Mouse (Mus musculus): ENCODE measurements at regions not wholly inside any gene's neighbourhood (a gene's known extent, or its start where the extent isn't known, plus 50 kb on each side); places are given as distances from the start of the nearest gene placed in this dataset.

GRCm38 (mm10) chr7:138593344-138593743 is 195.8 kb upstream of the Tcerg1l start:
- no peaks in the 10 kb centered on the region for H3K36me3 ChIP-seq (ENCODE audit: insufficient read depth, low read length)
- H3K4me3 ChIP-seq (replicated peaks; ENCODE audit: low read length) = no peak overlapping the region
- no peaks in the 10 kb centered on the region for H3K4me1 ChIP-seq (replicated peaks; ENCODE audit: low read depth, low read length)
- H3K9me3 ChIP-seq (ENCODE audit: low read length) = no peaks in the 10 kb centered on the region
- H3K27me3 ChIP-seq (ENCODE audit: insufficient read depth, low read length) = peaks cover 2% of the 10 kb centered on the region; the same call in 1 of the 2 replicates
- TF ChIP-seq POU5F1 (IDR thresholded peaks at IDR 0.05; ENCODE audit: borderline replicate concordance, low read length) (no peak), CTCF (conservative IDR thresholded peaks at IDR 0.05; ENCODE audit: low read length) (no peak), NANOG (IDR thresholded peaks at IDR 0.05; ENCODE audit: borderline replicate concordance, low read length) (no peak)

GRCm38 (mm10) chr7:138567352-138567751 is 169.8 kb upstream of the Tcerg1l start:
- TF ChIP-seq CTCF (conservative IDR thresholded peaks at IDR 0.05; ENCODE audit: low read length) (no peak), POU5F1 (IDR thresholded peaks at IDR 0.05; ENCODE audit: borderline replicate concordance, low read length) (no peak), NANOG (IDR thresholded peaks at IDR 0.05; ENCODE audit: borderline replicate concordance, low read length) (no peak)
- H3K4me3 ChIP-seq (replicated peaks; ENCODE audit: low read length) = no peak overlapping the region
- H3K36me3 ChIP-seq (ENCODE audit: insufficient read depth, low read length) = no peaks in the 10 kb centered on the region
- H3K9me3 ChIP-seq (ENCODE audit: low read length) = no peaks in the 10 kb centered on the region
- H3K27me3 ChIP-seq (ENCODE audit: insufficient read depth, low read length) = no peaks in the 10 kb centered on the region
- H3K4me1 ChIP-seq (replicated peaks; ENCODE audit: low read depth, low read length) = no peaks in the 10 kb centered on the region

- Histone ChIP-seq H3K36me3 (ENCODE audit: insufficient read depth, low read length) (no peaks in the 10 kb centered on the region), H3K9me3 (ENCODE audit: low read length) (no peaks in the 10 kb centered on the region), H3K4me3 (replicated peaks; ENCODE audit: low read length) (no peak overlapping the region), H3K27me3 (ENCODE audit: insufficient read depth, low read length) (no peaks in the 10 kb centered on the region), H3K4me1 (replicated peaks; ENCODE audit: low read depth, low read length) (peaks cover 6% of the 10 kb centered on the region; the same call in 1 of the 2 replicates)
- TF ChIP-seq POU5F1 (IDR thresholded peaks at IDR 0.05; ENCODE audit: borderline replicate concordance, low read length) = no peak
- no peak for TF ChIP-seq NANOG (IDR thresholded peaks at IDR 0.05; ENCODE audit: borderline replicate concordance, low read length)
- TF ChIP-seq CTCF (conservative IDR thresholded peaks at IDR 0.05; ENCODE audit: low read length) = no peak
These were observed 154.1 kb upstream of the Tcerg1l start for GRCm38 (mm10) chr7:138551629-138552028.

GRCm38 (mm10) chr7:138547881-138548280 is 150.4 kb upstream of the Tcerg1l start:
- no peak overlapping the region for H3K4me3 ChIP-seq (replicated peaks; ENCODE audit: low read length)
- H3K27me3 ChIP-seq (ENCODE audit: insufficient read depth, low read length) = no peaks in the 10 kb centered on the region
- TF ChIP-seq POU5F1 (IDR thresholded peaks at IDR 0.05; ENCODE audit: borderline replicate concordance, low read length) = no peak
- no peak for TF ChIP-seq NANOG (IDR thresholded peaks at IDR 0.05; ENCODE audit: borderline replicate concordance, low read length)
- TF ChIP-seq CTCF (conservative IDR thresholded peaks at IDR 0.05; ENCODE audit: low read length) = no peak
- peaks cover 6% of the 10 kb centered on the region; the same call in 1 of the 2 replicates for H3K4me1 ChIP-seq (replicated peaks; ENCODE audit: low read depth, low read length)
- H3K36me3 ChIP-seq (ENCODE audit: insufficient read depth, low read length) = no peaks in the 10 kb centered on the region
- H3K9me3 ChIP-seq (ENCODE audit: low read length) = no peaks in the 10 kb centered on the region

- Histone ChIP-seq H3K9me3 (ENCODE audit: low read length) (no peaks in the 10 kb centered on the region), H3K36me3 (ENCODE audit: insufficient read depth, low read length) (no peaks in the 10 kb centered on the region), H3K4me1 (replicated peaks; ENCODE audit: low read depth, low read length) (no peaks in the 10 kb centered on the region), H3K4me3 (replicated peaks; ENCODE audit: low read length) (no peak overlapping the region), H3K27me3 (ENCODE audit: insufficient read depth, low read length) (no peaks in the 10 kb centered on the region)
- no peak for TF ChIP-seq CTCF (conservative IDR thresholded peaks at IDR 0.05; ENCODE audit: low read length)
- no peak for TF ChIP-seq NANOG (IDR thresholded peaks at IDR 0.05; ENCODE audit: borderline replicate concordance, low read length)
These were observed 140.7 kb upstream of the Tcerg1l start for GRCm38 (mm10) chr7:138538048-138538831.

- H3K9me3 ChIP-seq (ENCODE audit: low read length) = no peaks in the 10 kb centered on the region
- H3K27me3 ChIP-seq (ENCODE audit: insufficient read depth, low read length) = no peaks in the 10 kb centered on the region
- no peak overlapping the region for H3K4me3 ChIP-seq (replicated peaks; ENCODE audit: low read length)
- H3K36me3 ChIP-seq (ENCODE audit: insufficient read depth, low read length) = no peaks in the 10 kb centered on the region
- TF ChIP-seq CTCF (conservative IDR thresholded peaks at IDR 0.05; ENCODE audit: low read length) (no peak), POU5F1 (IDR thresholded peaks at IDR 0.05; ENCODE audit: borderline replicate concordance, low read length) (no peak), NANOG (IDR thresholded peaks at IDR 0.05; ENCODE audit: borderline replicate concordance, low read length) (no peak)
- no peaks in the 10 kb centered on the region for H3K4me1 ChIP-seq (replicated peaks; ENCODE audit: low read depth, low read length)
These were observed 128.6 kb upstream of the Tcerg1l start for GRCm38 (mm10) chr7:138526143-138526542.

GRCm38 (mm10) chr7:138524936-138525335 is 127.4 kb upstream of the Tcerg1l start:
- no peaks in the 10 kb centered on the region for H3K36me3 ChIP-seq (ENCODE audit: insufficient read depth, low read length)
- no peaks in the 10 kb centered on the region for H3K9me3 ChIP-seq (ENCODE audit: low read length)
- peaks cover 4% of the 10 kb centered on the region for H3K4me1 ChIP-seq (replicated peaks; ENCODE audit: low read depth, low read length)
- H3K4me3 ChIP-seq (replicated peaks; ENCODE audit: low read length) = no peak overlapping the region
- H3K27me3 ChIP-seq (ENCODE audit: insufficient read depth, low read length) = no peaks in the 10 kb centered on the region
- no peak for TF ChIP-seq POU5F1 (IDR thresholded peaks at IDR 0.05; ENCODE audit: borderline replicate concordance, low read length)
- no peak for TF ChIP-seq CTCF (conservative IDR thresholded peaks at IDR 0.05; ENCODE audit: low read length)
- TF ChIP-seq NANOG (IDR thresholded peaks at IDR 0.05; ENCODE audit: borderline replicate concordance, low read length) = no peak

- Histone ChIP-seq H3K9me3 (ENCODE audit: low read length) (no peaks in the 10 kb centered on the region), H3K4me1 (replicated peaks; ENCODE audit: low read depth, low read length) (peaks cover 10% of the 10 kb centered on the region), H3K36me3 (ENCODE audit: insufficient read depth, low read length) (no peaks in the 10 kb centered on the region), H3K4me3 (replicated peaks; ENCODE audit: low read length) (no peak overlapping the region), H3K27me3 (ENCODE audit: insufficient read depth, low read length) (no peaks in the 10 kb centered on the region)
- no peak for TF ChIP-seq NANOG (IDR thresholded peaks at IDR 0.05; ENCODE audit: borderline replicate concordance, low read length)
- TF ChIP-seq POU5F1 (IDR thresholded peaks at IDR 0.05; ENCODE audit: borderline replicate concordance, low read length) = no peak
- no peak for TF ChIP-seq CTCF (conservative IDR thresholded peaks at IDR 0.05; ENCODE audit: low read length)
These were observed 116.6 kb upstream of the Tcerg1l start for GRCm38 (mm10) chr7:138514171-138514570.
